Mouse (Mus musculus) liver, embryonic 13.5 days (tissue): ENCODE results near the gene Zfp771. TPM values are rescaled to one million over a fixed set of nuclear protein-coding genes. Genes with fewer than 3 reads are reported as not detected.

ENCODE experiments used
- ATAC-seq: fragments of 200-750 bp; cut with Nextera tagmentation; 2 replicates; pipeline ENCODE4 v1.8.0; 2017; ENCODE audit warnings: low read depth, mild to moderate bottlenecking, moderate number of reproducible peaks, moderate library complexity
- DNase-seq: peaks from one replicate; pipeline ENCODE4 v3.0.0; 2022
- H3K27ac ChIP-seq: fragments of 300-500 bp; sonication (generic); 2 replicates; pipeline ENCODE4 v1.5.1; 2015; ENCODE audit warnings: moderate library complexity, mild to moderate bottlenecking, inconsistent platforms
- H3K27me3 ChIP-seq: fragments of 300-500 bp; sonication (generic); 2 replicates; pipeline ENCODE4 v1.6.1; 2015; ENCODE audit warnings: mild to moderate bottlenecking, inconsistent platforms
- H3K36me3 ChIP-seq: fragments of 300-500 bp; sonication (generic); 2 replicates; pipeline ENCODE4 v1.6.1; 2015; ENCODE audit warnings: mild to moderate bottlenecking, inconsistent platforms
- H3K4me1 ChIP-seq: fragments of 300-500 bp; sonication (generic); replicated peaks from 2 replicates; pipeline ENCODE4 v1.6.1; 2015; ENCODE audit warnings: inconsistent platforms
- H3K4me2 ChIP-seq: fragments of 300-500 bp; sonication (generic); 2 replicates; pipeline ENCODE4 v1.6.1; 2015; ENCODE audit warnings: inconsistent platforms, mild to moderate bottlenecking, moderate library complexity
- H3K4me3 ChIP-seq: fragments of 300-500 bp; sonication (generic); replicated peaks from 2 replicates; pipeline ENCODE4 v1.5.1; 2015; ENCODE audit warnings: mild to moderate bottlenecking, inconsistent platforms
- H3K9ac ChIP-seq: fragments of 300-500 bp; sonication (generic); 2 replicates; pipeline ENCODE4 v1.6.1; 2015; ENCODE audit warnings: mild to moderate bottlenecking, inconsistent platforms
- H3K9me3 ChIP-seq: fragments of 300-500 bp; sonication (generic); replicated peaks from 2 replicates; pipeline ENCODE4 v1.6.1; 2016; ENCODE audit warnings: inconsistent platforms
- WGBS: fragments of 180-500 bp; shearing (Covaris S2); methylation state at CpG from one replicate; pipeline ENCODE4 v1.1.7; 2015; ENCODE audit not compliant: insufficient replicate concordance; 5-methylcytosine and 5-hydroxymethylcytosine counted together
- polyA plus RNA-seq: library from polyadenylated mRNA; unstranded; fragments of >200 nt; fragmentation: Nextera tagmentation; extraction: Ambion mirVana; gene quantifications from 2 replicates; pipeline ENCODE4 v1.2.1, GENCODE M21; 2015

Zfp771 gene
- polyA plus RNA-seq, 1 experiment from 2014 or later, result 20.6 TPM

- peaks cover 66% of the 10 kb centered on the region for H3K4me1 ChIP-seq
- WGBS, result 76% methylated on average over 5 of the region's 5 CpGs
- DNase-seq, result no peak
Measured at GRCm38 (mm10) chr7:127211014-127211745, 32.9 kb upstream of the Zfp771 start.

DNA sequence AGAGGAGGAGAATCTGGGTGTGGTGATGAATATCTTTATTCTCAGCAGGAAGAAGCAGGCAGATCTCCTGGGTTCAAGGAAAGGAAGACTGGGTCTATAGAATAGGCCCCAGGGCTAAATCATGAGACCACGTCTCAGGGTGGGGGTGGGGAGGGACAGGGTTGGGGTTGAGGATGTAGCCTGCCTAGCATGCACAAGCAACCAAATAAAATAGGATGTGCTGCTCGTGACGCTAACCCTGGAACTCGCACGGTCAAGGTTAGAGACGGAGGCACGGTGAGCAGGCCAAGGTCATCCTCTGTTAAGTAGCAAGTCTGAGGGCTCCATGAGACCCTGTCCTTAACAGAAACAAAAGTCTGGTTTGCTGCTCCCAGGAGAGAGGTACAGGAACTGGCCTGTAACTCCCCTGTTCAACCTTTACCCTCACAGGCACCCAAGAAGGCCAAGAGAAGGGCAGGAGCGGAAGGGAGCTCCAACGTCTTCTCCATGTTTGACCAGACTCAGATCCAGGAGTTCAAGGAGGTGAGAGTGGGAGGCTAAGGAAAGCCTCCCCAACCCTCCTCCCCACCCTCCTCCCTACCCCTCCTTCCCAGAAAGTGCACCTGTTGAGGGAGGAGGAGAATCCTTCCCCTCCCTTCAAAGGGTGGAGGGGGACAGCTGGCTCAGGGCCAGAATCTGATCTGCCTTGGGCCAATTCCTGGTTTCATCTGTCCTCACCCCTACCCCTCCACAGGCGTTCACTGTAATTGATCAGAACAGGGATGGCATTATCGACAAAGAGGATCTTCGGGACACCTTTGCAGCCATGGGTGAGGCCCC, 31.4 kb upstream of the Zfp771 start:
- H3K4me2 ChIP-seq, result no peak overlapping the region
- no peaks in the 10 kb centered on the region for H3K27me3 ChIP-seq
- ATAC-seq (no peak), DNase-seq (no peak)
- peaks cover 68% of the 10 kb centered on the region for H3K4me1 ChIP-seq
- H3K27ac ChIP-seq, result no peak overlapping the region
- H3K9me3 ChIP-seq, result no peaks in the 10 kb centered on the region
- WGBS, result 81% methylated on average over 12 of the region's 12 CpGs
- H3K9ac ChIP-seq, result no peak overlapping the region
- no peak overlapping the region for H3K4me3 ChIP-seq
- no peaks in the 10 kb centered on the region for H3K36me3 ChIP-seq

More at GRCm38 (mm10) chr7:127211014-127211745, 32.9 kb upstream of the Zfp771 start:
- no peak overlapping the region for H3K4me2 ChIP-seq
- no peaks in the 10 kb centered on the region for H3K27me3 ChIP-seq
- no peaks in the 10 kb centered on the region for H3K9me3 ChIP-seq
- peak overlapping the region; percentile 22; the same call in 1 of the 2 replicates for H3K27ac ChIP-seq
- ATAC-seq, result no peak
- no peak overlapping the region for H3K9ac ChIP-seq
- H3K4me3 ChIP-seq, result no peak overlapping the region
- H3K36me3 ChIP-seq, result 0 out of 2 replicates have a peak, but pooled peaks cover 2% of the 10 kb centered on the region

- H3K27me3 ChIP-seq, result no peaks in the 10 kb centered on the region
- no peak overlapping the region for H3K9ac ChIP-seq
- no peaks in the 10 kb centered on the region for H3K9me3 ChIP-seq
- no peak overlapping the region for H3K4me3 ChIP-seq
- DNase-seq (no peak), ATAC-seq (no peak)
- H3K4me1 ChIP-seq, result peaks cover 77% of the 10 kb centered on the region
- no peak overlapping the region for H3K4me2 ChIP-seq
- no peak overlapping the region for H3K27ac ChIP-seq
- H3K36me3 ChIP-seq, result no peaks in the 10 kb centered on the region
- WGBS, result 30% methylated on average over 7 of the region's 7 CpGs
Measured at GRCm38 (mm10) chr7:127213485-127213884, 30.6 kb upstream of the Zfp771 start.

DNA sequence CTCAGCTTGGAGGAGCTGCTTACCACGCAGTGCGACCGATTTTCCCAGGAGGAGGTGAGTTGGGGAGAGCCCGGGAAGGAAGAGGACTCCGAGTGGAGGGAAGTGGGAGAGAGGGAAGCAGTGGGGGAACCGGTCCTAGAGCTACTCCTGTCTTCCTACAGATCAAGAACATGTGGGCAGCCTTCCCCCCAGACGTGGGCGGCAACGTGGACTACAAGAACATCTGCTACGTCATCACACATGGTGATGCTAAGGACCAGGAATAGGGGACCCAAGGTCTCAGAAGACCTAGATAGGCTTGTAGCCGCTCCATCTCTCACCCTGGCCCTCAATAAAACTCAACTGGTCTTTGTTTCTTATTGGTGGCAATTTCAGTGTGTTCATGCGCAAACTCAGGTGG, 30.1 kb upstream of the Zfp771 start:
- Histone ChIP-seq H3K9me3 (no peaks in the 10 kb centered on the region), H3K4me3 (no peak overlapping the region), H3K9ac (no peak overlapping the region), H3K36me3 (no peaks in the 10 kb centered on the region), H3K27ac (0 out of 2 replicates have a peak overlapping the region, but pooled peaks have one; percentile 15), H3K4me2 (no peak overlapping the region), H3K4me1 (peaks cover 81% of the 10 kb centered on the region), H3K27me3 (no peaks in the 10 kb centered on the region)
- no peak for DNase-seq
- no peak for ATAC-seq
- 65% methylated on average over 12 of the region's 12 CpGs for WGBS

GRCm38 (mm10) chr7:127214521-127214920, 29.6 kb upstream of the Zfp771 start:
- no peaks in the 10 kb centered on the region for H3K9me3 ChIP-seq
- H3K4me2 ChIP-seq, result peak overlapping the region; percentile 57
- H3K27ac ChIP-seq, result no peak overlapping the region; the same call in 1 of the 2 replicates
- WGBS, result 71% methylated on average over 21 of the region's 21 CpGs
- no peaks in the 10 kb centered on the region for H3K36me3 ChIP-seq
- H3K4me3 ChIP-seq, result no peak overlapping the region
- H3K9ac ChIP-seq, result peak overlapping the region; percentile 55
- ATAC-seq, result no peak
- DNase-seq, result no peak
- peaks cover 84% of the 10 kb centered on the region for H3K4me1 ChIP-seq
- H3K27me3 ChIP-seq, result no peaks in the 10 kb centered on the region

- H3K4me1 ChIP-seq, result peaks cover 84% of the 10 kb centered on the region
- H3K27me3 ChIP-seq, result no peaks in the 10 kb centered on the region
- H3K9ac ChIP-seq, result peak overlapping the region; percentile 55
- no peaks in the 10 kb centered on the region for H3K36me3 ChIP-seq
- ATAC-seq (peak; percentile 43), DNase-seq (peak; percentile 59)
- H3K9me3 ChIP-seq, result no peaks in the 10 kb centered on the region
- WGBS, result 29% methylated on average over 33 of the region's 33 CpGs
- peak overlapping the region; percentile 51; the same call in 1 of the 2 replicates for H3K27ac ChIP-seq
- H3K4me3 ChIP-seq, result peak overlapping the region; percentile 34
- H3K4me2 ChIP-seq, result peak overlapping the region; percentile 57
Measured at GRCm38 (mm10) chr7:127214981-127215871, 28.8 kb upstream of the Zfp771 start.

DNA sequence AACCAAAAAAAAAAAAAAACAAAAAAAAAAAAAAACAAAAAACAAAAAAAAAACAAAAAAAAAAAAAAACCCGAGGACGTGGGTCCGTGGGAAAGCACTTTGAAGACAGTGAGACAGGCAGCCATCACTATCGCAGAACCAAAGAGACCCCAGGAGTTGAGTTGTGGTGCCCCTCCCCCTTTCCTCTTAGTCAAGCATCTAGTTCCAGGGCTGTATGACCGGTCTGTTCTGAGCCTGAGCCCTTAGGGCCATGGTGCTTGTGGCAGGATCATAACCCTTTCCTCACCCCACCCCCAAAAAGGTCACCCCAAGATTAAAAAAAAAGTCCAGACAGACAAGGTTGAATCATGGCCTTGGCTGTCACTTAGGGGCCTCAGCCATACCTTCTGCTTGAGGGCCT, 27.8 kb upstream of the Zfp771 start:
- H3K27ac ChIP-seq, result peak overlapping the region; percentile 92; the same call in 1 of the 2 replicates

GRCm38 (mm10) chr7:127217475-127217874, 26.6 kb upstream of the Zfp771 start:
- DNase-seq (no peak), ATAC-seq (no peak)
- Histone ChIP-seq H3K9ac (peak overlapping the region; percentile 61), H3K4me1 (peaks cover 75% of the 10 kb centered on the region), H3K27me3 (no peaks in the 10 kb centered on the region), H3K27ac (peak overlapping the region; percentile 92), H3K4me3 (peak overlapping the region; percentile 31), H3K9me3 (no peaks in the 10 kb centered on the region), H3K4me2 (peak overlapping the region; percentile 53), H3K36me3 (no peaks in the 10 kb centered on the region)
- 63% methylated on average over 6 of the region's 6 CpGs for WGBS

More for the DNA sequence above, 27.8 kb upstream of the Zfp771 start:
- no peaks in the 10 kb centered on the region for H3K36me3 ChIP-seq
- H3K9me3 ChIP-seq, result no peaks in the 10 kb centered on the region
- 0 out of 2 replicates have a peak overlapping the region, but pooled peaks have one; percentile 20 for H3K4me2 ChIP-seq
- no peak overlapping the region for H3K4me3 ChIP-seq
- peaks cover 79% of the 10 kb centered on the region for H3K4me1 ChIP-seq
- WGBS, result 82% methylated on average over 5 of the region's 5 CpGs
- no peaks in the 10 kb centered on the region for H3K27me3 ChIP-seq
- H3K9ac ChIP-seq, result peak overlapping the region; percentile 61; the same call in 1 of the 2 replicates
- no peak for ATAC-seq
- DNase-seq, result no peak

DNA sequence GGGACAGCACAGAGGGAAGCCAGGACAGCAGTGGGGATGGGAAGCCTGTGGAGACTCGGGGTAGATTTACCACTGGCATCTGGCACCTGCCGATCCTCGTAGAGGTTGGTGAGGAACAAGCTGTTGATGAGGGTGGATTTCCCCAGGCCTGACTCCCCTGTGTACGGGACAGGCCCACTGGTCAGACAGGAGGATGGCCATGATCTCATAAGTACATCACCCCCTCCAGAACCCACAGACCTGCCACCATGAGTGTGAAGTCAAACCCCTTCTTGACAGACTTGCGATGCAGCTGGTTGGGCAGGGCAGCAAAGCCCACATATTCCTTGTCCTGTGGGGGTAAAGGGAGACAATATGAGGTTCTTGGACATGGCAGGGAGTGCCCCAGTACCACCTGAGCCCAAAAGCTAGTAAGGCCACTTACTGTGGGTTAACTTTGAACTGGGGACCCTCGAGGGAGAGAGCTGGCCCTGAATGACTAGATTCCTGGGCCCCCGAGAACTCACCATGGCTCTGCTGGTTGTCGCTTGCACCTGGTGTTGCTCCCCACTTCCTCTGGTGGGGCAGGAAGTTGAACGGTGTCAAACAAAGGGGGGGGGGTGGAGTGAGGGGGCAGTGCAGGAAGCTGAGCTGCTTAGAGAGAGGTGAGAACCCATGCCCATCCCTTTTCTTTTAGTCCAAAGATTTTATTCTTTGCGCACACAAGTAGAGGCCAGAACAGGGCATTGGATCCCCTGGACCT, 26.0 kb upstream of the Zfp771 start:
- peaks cover 79% of the 10 kb centered on the region for H3K4me1 ChIP-seq
- H3K9me3 ChIP-seq, result no peaks in the 10 kb centered on the region
- no peaks in the 10 kb centered on the region for H3K27me3 ChIP-seq
- no peaks in the 10 kb centered on the region for H3K36me3 ChIP-seq
- H3K4me2 ChIP-seq, result peak overlapping the region; percentile 53
- DNase-seq (no peak), ATAC-seq (no peak; the same call in 1 of the 2 replicates)
- peak overlapping the region; percentile 61 for H3K9ac ChIP-seq
- peak overlapping the region; percentile 92 for H3K27ac ChIP-seq
- 35% methylated on average over 10 of the region's 10 CpGs for WGBS
- peak overlapping the region; percentile 31 for H3K4me3 ChIP-seq

- DNase-seq (no peak), ATAC-seq (peak; percentile 55)
- H3K4me2 ChIP-seq, result peak overlapping the region; percentile 53
- 24% methylated on average over 4 of the region's 4 CpGs for WGBS
- H3K9me3 ChIP-seq, result no peaks in the 10 kb centered on the region
- peak overlapping the region; percentile 31; the same call in 1 of the 2 replicates for H3K4me3 ChIP-seq
- H3K27ac ChIP-seq, result peak overlapping the region; percentile 92
- H3K36me3 ChIP-seq, result no peaks in the 10 kb centered on the region
- H3K9ac ChIP-seq, result peak overlapping the region; percentile 61
- no peaks in the 10 kb centered on the region for H3K27me3 ChIP-seq
- H3K4me1 ChIP-seq, result peaks cover 81% of the 10 kb centered on the region
Measured at GRCm38 (mm10) chr7:127218670-127219069, 25.4 kb upstream of the Zfp771 start.
